Mouse (Mus musculus): Measurements from ENCODE around the gene Pdhx.

DNA sequence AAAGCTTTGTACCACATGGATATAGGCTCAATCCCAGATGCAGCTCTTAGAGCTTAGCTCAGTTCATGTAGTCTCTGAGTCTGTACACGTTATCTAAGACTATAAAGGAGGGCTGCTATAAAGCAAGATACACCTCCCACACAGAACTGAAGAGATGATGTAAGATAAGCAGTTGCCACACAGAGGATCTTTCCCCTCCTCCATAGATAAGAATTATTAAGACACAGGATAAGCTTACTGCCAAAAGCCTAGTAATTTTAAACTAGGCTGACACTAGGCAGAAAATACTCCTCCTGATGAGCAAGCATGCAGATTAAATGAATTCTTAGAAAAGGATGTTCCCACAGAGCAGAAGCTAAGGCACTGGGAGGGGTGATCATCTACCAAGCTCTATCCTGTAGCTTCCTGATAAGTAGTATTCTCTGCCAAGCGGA is 55.9 kb downstream of the Pdhx start:
- TF ChIP-seq CTCF (IDR thresholded peaks at IDR 0.05; ENCODE audit: borderline replicate concordance, extremely low read depth, insufficient read depth, insufficient read length) (no peak), POLR2A (IDR thresholded peaks at IDR 0.05; ENCODE audit: borderline replicate concordance, extremely low read depth, insufficient read depth, insufficient read length, poor library complexity, severe bottlenecking) (no peak)
